Comparison of ENCODE assay signal across 26 mouse cellular contexts in the genomic region with DNA sequence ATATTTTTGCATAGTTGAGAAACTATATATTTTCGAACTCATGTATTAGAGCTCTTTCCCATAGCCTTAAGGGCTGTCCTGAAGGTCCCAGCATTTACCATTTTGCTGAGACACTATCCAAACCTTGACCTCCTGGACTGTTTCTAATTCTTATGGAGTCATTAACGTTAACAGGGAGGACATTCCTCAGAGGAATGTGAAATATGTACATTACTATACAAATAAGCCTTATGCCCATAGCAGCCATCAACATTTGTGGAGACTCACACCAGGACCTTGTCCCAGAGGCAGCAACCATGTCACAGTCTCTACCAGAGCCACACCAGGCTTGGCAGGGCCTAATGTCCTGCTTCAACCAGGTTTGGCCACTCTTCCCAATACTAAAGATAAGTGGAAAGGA.
"Had no signal": no experiment of that assay in that cellular context is flagged by ENCODE, and none has a peak within 500 bp of the region (broad histone marks: within the 10 kb centered on the region; RNA-seq: fewer than 3 reads in every experiment).

No protein-coding gene starts in this region.

- H3K4me3 ChIP-seq: embryonic facial prominence, embryonic 10.5 days; embryonic facial prominence, embryonic 12.5 days; embryonic facial prominence, embryonic 13.5 days; embryonic facial prominence, embryonic 15.5 days; erythroblast, embryonic 14.5 days; forebrain, embryonic 10.5 days; forebrain, embryonic 12.5 days; forebrain, embryonic 13.5 days; forebrain, embryonic 15.5 days; gastrocnemius, adult 2 months; heart, adult 2 months had no signal

- H3K36me3 ChIP-seq: embryonic facial prominence, embryonic 10.5 days; embryonic facial prominence, embryonic 12.5 days; embryonic facial prominence, embryonic 13.5 days; embryonic facial prominence, embryonic 15.5 days; forebrain, embryonic 10.5 days; forebrain, embryonic 12.5 days; forebrain, embryonic 15.5 days had no signal

- H3K4me2 ChIP-seq: embryonic facial prominence, embryonic 12.5 days; embryonic facial prominence, embryonic 13.5 days; embryonic facial prominence, embryonic 15.5 days; forebrain, embryonic 12.5 days; forebrain, embryonic 13.5 days; forebrain, embryonic 15.5 days had no signal

- H3K9ac ChIP-seq: embryonic facial prominence, embryonic 12.5 days; embryonic facial prominence, embryonic 13.5 days; embryonic facial prominence, embryonic 15.5 days; forebrain, embryonic 12.5 days; forebrain, embryonic 13.5 days; forebrain, embryonic 15.5 days had no signal

- ATAC-seq: forebrain, embryonic 13.5 days; forebrain, embryonic 14.5 days; forebrain, embryonic 15.5 days; forebrain, embryonic 16.5 days had no signal

- DNase-seq: cerebellum, adult 8-10 months; cerebellum, adult 9-10 months; cerebellum, adult 9-11 months; cerebellum, postnatal 10 days; cerebellum, postnatal 14 days; cerebellum, postnatal 25 days; cerebellum, postnatal 36 days; embryo, embryonic 11 days; gastrocnemius, adult 2 months; gastrocnemius, postnatal 10 days; gastrocnemius, postnatal 14 days; gastrocnemius, postnatal 25 days; gastrocnemius, postnatal 36 days; heart, adult 18-20 months; heart, adult 2 months had no signal

- H3K9me3 ChIP-seq: forebrain, embryonic 13.5 days; forebrain, embryonic 15.5 days had no signal

- H3K27ac ChIP-seq: embryonic facial prominence, embryonic 10.5 days; embryonic facial prominence, embryonic 12.5 days; embryonic facial prominence, embryonic 13.5 days; embryonic facial prominence, embryonic 15.5 days; forebrain, embryonic 10.5 days; forebrain, embryonic 12.5 days; forebrain, embryonic 13.5 days; forebrain, embryonic 15.5 days; gastrocnemius, adult 2 months; heart, adult 2 months had no signal

- H3K27me3 ChIP-seq: embryonic facial prominence, embryonic 12.5 days; embryonic facial prominence, embryonic 13.5 days; embryonic facial prominence, embryonic 15.5 days; forebrain, embryonic 12.5 days; forebrain, embryonic 13.5 days; forebrain, embryonic 15.5 days had no signal

- H3K4me1 ChIP-seq: embryonic facial prominence, embryonic 12.5 days; embryonic facial prominence, embryonic 13.5 days; embryonic facial prominence, embryonic 15.5 days; forebrain, embryonic 10.5 days; forebrain, embryonic 12.5 days; forebrain, embryonic 13.5 days; forebrain, embryonic 15.5 days had no signal
